Mouse (Mus musculus): ENCODE data around the gene Slc9a5. TPM values are rescaled to one million over a fixed set of nuclear protein-coding genes. Genes with fewer than 3 reads are reported as not detected.
A peak's percentile ranks its signal among the peaks of the same experiment; 100 is the strongest.

Slc9a5 gene
- polyA plus RNA-seq, 1 experiment from 2014 or later: 1.5 TPM

- no peak overlapping the region for H3K27ac ChIP-seq (ENCODE audit: low read depth, low read length)
- no peak overlapping the region for H3K4me3 ChIP-seq (ENCODE audit: low read depth, low read length)
- peaks cover 20% of the 10 kb centered on the region for H3K36me3 ChIP-seq (ENCODE audit: control insufficient read depth, insufficient read depth, low read length)
- H3K4me2 ChIP-seq: no peak overlapping the region
- no peaks in the 10 kb centered on the region for H3K9me3 ChIP-seq (ENCODE audit: control insufficient read depth, low read length)
- H3K9ac ChIP-seq (ENCODE audit: low read depth, low read length): no peak overlapping the region
- ATAC-seq (replicated peaks; ENCODE audit: low FRiP score): no peak
- H3K4me1 ChIP-seq (replicated peaks; ENCODE audit: control insufficient read depth, insufficient read depth, low read length): peaks cover 33% of the 10 kb centered on the region
- 87% methylated on average over 4 of the region's 4 CpGs for whole genome bisulfite sequencing
- H3K27me3 ChIP-seq (replicated peaks; ENCODE audit: control insufficient read depth, insufficient read depth, low read length): no peaks in the 10 kb centered on the region
- DNase-seq (ENCODE audit: low spot score): no peak
Observed at GRCm38 (mm10) chr8:105317941-105318340, 30.7 kb upstream of the Slc9a5 start.

DNA sequence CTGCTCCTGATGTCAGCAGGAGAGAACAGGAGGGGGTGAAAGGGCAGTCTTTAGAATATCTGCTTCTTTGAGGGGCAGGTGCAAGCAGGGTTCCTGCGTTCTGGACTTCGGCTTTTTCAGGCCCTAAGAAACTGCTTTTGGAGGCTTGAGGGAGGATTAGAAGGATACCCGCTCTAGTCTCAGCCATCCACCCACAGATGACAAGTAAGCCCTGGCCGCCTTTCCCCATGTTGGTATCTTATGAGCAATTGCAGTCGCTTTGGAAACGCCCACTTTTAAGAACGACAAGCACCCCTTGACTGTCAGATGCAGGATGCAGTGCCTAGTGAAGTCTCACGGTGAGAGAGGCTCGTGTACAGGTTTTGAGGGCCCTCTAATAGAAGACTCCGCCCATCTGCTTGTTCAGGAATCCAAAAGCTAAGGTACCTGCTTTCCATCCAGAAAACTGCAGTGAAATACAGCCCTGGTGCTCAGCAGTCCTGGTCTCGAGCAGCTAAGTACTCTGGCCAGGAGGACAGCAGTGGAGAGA is 29.9 kb upstream of the Slc9a5 start:
- no peak overlapping the region for H3K9ac ChIP-seq (ENCODE audit: low read depth, low read length)
- H3K4me3 ChIP-seq (ENCODE audit: low read depth, low read length): no peak overlapping the region
- no peaks in the 10 kb centered on the region for H3K9me3 ChIP-seq (ENCODE audit: control insufficient read depth, low read length)
- peaks cover 30% of the 10 kb centered on the region for H3K4me1 ChIP-seq (replicated peaks; ENCODE audit: control insufficient read depth, insufficient read depth, low read length)
- 0 out of 2 replicates have a peak overlapping the region, but pooled peaks have one; percentile 38 for H3K27ac ChIP-seq (ENCODE audit: low read depth, low read length)
- H3K36me3 ChIP-seq (ENCODE audit: control insufficient read depth, insufficient read depth, low read length): peaks cover 15% of the 10 kb centered on the region
- ATAC-seq (replicated peaks; ENCODE audit: low FRiP score) (no peak), DNase-seq (ENCODE audit: low spot score) (no peak)
- no peak overlapping the region for H3K4me2 ChIP-seq
- H3K27me3 ChIP-seq (replicated peaks; ENCODE audit: control insufficient read depth, insufficient read depth, low read length): no peaks in the 10 kb centered on the region
- WGBS: 78% methylated on average over 11 of the region's 11 CpGs

DNA sequence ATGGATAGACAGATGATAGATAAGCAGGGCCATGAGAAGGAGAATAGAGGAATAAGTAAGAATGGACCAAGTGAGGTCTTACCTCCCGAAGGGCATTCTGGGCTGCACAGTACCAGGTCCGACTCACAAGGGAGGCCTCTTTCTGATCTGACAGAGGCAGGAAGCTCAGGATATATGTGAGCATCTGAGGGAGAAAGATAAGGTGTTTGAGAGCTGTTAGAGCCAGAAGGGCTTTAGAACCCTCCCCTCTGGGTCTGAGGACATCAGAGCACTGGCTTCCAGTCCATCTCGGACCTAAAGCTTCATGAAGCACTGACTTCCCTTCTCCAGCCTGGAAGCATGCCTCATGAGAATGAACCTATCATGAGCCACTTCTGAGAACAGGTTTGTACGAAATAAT is 25.5 kb upstream of the Slc9a5 start:
- H3K27ac ChIP-seq (ENCODE audit: low read depth, low read length): peak overlapping the region; percentile 84

GRCm38 (mm10) chr8:105325641-105326093 is 23.0 kb upstream of the Slc9a5 start:
- peak; percentile 16 for ATAC-seq (replicated peaks; ENCODE audit: low FRiP score)
- H3K4me1 ChIP-seq (replicated peaks; ENCODE audit: control insufficient read depth, insufficient read depth, low read length): peaks cover 29% of the 10 kb centered on the region
- WGBS: 1% methylated on average over 12 of the region's 12 CpGs

More for the DNA sequence above, 25.5 kb upstream of the Slc9a5 start:
- H3K9me3 ChIP-seq (ENCODE audit: control insufficient read depth, low read length): no peaks in the 10 kb centered on the region
- peaks cover 2% of the 10 kb centered on the region; the same call in 1 of the 2 replicates for H3K36me3 ChIP-seq (ENCODE audit: control insufficient read depth, insufficient read depth, low read length)
- peaks cover 42% of the 10 kb centered on the region for H3K4me1 ChIP-seq (replicated peaks; ENCODE audit: control insufficient read depth, insufficient read depth, low read length)
- 45% methylated on average over 4 of the region's 4 CpGs for whole genome bisulfite sequencing
- H3K27me3 ChIP-seq (replicated peaks; ENCODE audit: control insufficient read depth, insufficient read depth, low read length): no peaks in the 10 kb centered on the region
- DNase-seq (ENCODE audit: low spot score) (no peak), ATAC-seq (replicated peaks; ENCODE audit: low FRiP score) (peak; percentile 84)
- H3K4me3 ChIP-seq (ENCODE audit: low read depth, low read length): peak overlapping the region; percentile 28
- H3K4me2 ChIP-seq: peak overlapping the region; percentile 56
- peak overlapping the region; percentile 50; the same call in 1 of the 2 replicates for H3K9ac ChIP-seq (ENCODE audit: low read depth, low read length)

GRCm38 (mm10) chr8:105326141-105326672 is 22.4 kb upstream of the Slc9a5 start, which contains the start of the genes Lrrc29 and Tmem208:
Gene Lrrc29, minus strand, starts transcription at chr8:105326278.
Gene Tmem208, plus strand, starts transcription at chr8:105326354.
- H3K27me3 ChIP-seq (replicated peaks; ENCODE audit: control insufficient read depth, insufficient read depth, low read length): no peaks in the 10 kb centered on the region
- peak within 1 kb of the TSS; percentile 91 for H3K4me2 ChIP-seq
- H3K36me3 ChIP-seq (ENCODE audit: control insufficient read depth, insufficient read depth, low read length): peaks cover 22% of the 10 kb centered on the region
- H3K27ac ChIP-seq (ENCODE audit: low read depth, low read length): peak within 1 kb of the TSS; percentile 86
- peak within 1 kb of the TSS; percentile 79 for H3K9ac ChIP-seq (ENCODE audit: low read depth, low read length)
- ATAC-seq (replicated peaks; ENCODE audit: low FRiP score) (peak; percentile 84), DNase-seq (ENCODE audit: low spot score) (peak; percentile 96)
- no peaks in the 10 kb centered on the region for H3K9me3 ChIP-seq (ENCODE audit: control insufficient read depth, low read length)
- WGBS: under 1% methylated on average over 36 of the region's 36 CpGs
- H3K4me1 ChIP-seq (replicated peaks; ENCODE audit: control insufficient read depth, insufficient read depth, low read length): peaks cover 29% of the 10 kb centered on the region
- H3K4me3 ChIP-seq (ENCODE audit: low read depth, low read length): peak within 1 kb of the TSS; percentile 67

More at GRCm38 (mm10) chr8:105325641-105326093, 23.0 kb upstream of the Slc9a5 start:
- peak overlapping the region; percentile 79 for H3K9ac ChIP-seq (ENCODE audit: low read depth, low read length)
- peak overlapping the region; percentile 86 for H3K27ac ChIP-seq (ENCODE audit: low read depth, low read length)
- H3K27me3 ChIP-seq (replicated peaks; ENCODE audit: control insufficient read depth, insufficient read depth, low read length): no peaks in the 10 kb centered on the region
- H3K4me2 ChIP-seq: peak overlapping the region; percentile 91
- DNase-seq (ENCODE audit: low spot score): no peak
- peaks cover 18% of the 10 kb centered on the region for H3K36me3 ChIP-seq (ENCODE audit: control insufficient read depth, insufficient read depth, low read length)
- H3K4me3 ChIP-seq (ENCODE audit: low read depth, low read length): peak overlapping the region; percentile 67
- H3K9me3 ChIP-seq (ENCODE audit: control insufficient read depth, low read length): no peaks in the 10 kb centered on the region

- 25% methylated on average over 6 of the region's 6 CpGs for WGBS
- H3K27me3 ChIP-seq (replicated peaks; ENCODE audit: control insufficient read depth, insufficient read depth, low read length): no peaks in the 10 kb centered on the region
- H3K27ac ChIP-seq (ENCODE audit: low read depth, low read length): peak overlapping the region; percentile 86
- peak overlapping the region; percentile 67 for H3K4me3 ChIP-seq (ENCODE audit: low read depth, low read length)
- H3K4me2 ChIP-seq: peak overlapping the region; percentile 91
- DNase-seq (ENCODE audit: low spot score) (no peak), ATAC-seq (replicated peaks; ENCODE audit: low FRiP score) (no peak)
- peak overlapping the region; percentile 79 for H3K9ac ChIP-seq (ENCODE audit: low read depth, low read length)
- peaks cover 25% of the 10 kb centered on the region for H3K4me1 ChIP-seq (replicated peaks; ENCODE audit: control insufficient read depth, insufficient read depth, low read length)
- peaks cover 28% of the 10 kb centered on the region for H3K36me3 ChIP-seq (ENCODE audit: control insufficient read depth, insufficient read depth, low read length)
- H3K9me3 ChIP-seq (ENCODE audit: control insufficient read depth, low read length): no peaks in the 10 kb centered on the region
Observed at GRCm38 (mm10) chr8:105326968-105327367, 21.7 kb upstream of the Slc9a5 start.

DNA sequence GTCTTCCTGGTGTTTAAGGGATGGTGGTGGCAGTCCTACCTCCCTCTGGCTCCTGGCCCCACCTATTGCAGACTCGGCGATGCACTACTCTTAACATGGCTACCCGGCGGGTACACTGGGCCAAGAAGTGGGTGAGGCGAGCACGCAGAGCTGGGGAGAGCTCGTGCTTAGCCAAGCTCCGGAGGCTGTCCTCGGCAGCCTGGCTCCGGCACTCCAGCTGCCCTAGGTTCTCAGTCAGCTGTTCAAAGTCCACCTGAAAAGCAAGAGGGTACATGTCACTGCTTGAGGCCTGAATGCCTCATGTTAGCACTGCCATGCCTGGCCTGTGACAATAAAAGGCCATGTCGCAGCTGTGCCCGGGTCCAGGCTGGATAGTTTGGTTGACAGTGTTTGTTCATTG is 18.3 kb upstream of the Slc9a5 start:
- ATAC-seq (replicated peaks; ENCODE audit: low FRiP score): no peak
- H3K9me3 ChIP-seq (ENCODE audit: control insufficient read depth, low read length): no peaks in the 10 kb centered on the region
- H3K36me3 ChIP-seq (ENCODE audit: control insufficient read depth, insufficient read depth, low read length): peaks cover 28% of the 10 kb centered on the region
- no peak overlapping the region for H3K27ac ChIP-seq (ENCODE audit: low read depth, low read length)
- DNase-seq (ENCODE audit: low spot score): no peak
- no peak overlapping the region for H3K9ac ChIP-seq (ENCODE audit: low read depth, low read length)
- H3K4me1 ChIP-seq (replicated peaks; ENCODE audit: control insufficient read depth, insufficient read depth, low read length): peaks cover 8% of the 10 kb centered on the region
- H3K27me3 ChIP-seq (replicated peaks; ENCODE audit: control insufficient read depth, insufficient read depth, low read length): no peaks in the 10 kb centered on the region
- 93% methylated on average over 12 of the region's 12 CpGs for WGBS
- H3K4me2 ChIP-seq: no peak overlapping the region
- H3K4me3 ChIP-seq (ENCODE audit: low read depth, low read length): no peak overlapping the region

DNA sequence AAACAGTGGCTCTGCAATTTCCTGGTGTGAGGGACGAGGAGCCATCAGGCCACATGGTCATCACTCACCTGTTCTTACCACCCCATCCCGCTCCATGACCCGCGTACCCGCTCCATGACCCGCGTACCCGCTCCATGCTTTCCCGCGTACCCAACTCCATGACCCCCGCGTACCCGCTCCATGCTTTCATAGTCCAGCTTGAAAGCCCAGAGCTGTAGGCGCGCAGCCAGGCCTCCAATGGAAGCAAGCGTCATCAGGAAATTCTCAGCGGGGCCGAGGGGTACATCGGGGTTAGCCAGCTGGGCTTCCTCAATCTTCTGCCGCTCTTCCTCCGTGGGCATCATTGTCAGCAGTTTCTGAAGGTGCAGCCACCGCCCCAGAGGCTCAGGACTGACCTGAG is 17.2 kb upstream of the Slc9a5 start:
- Histone ChIP-seq H3K9me3 (ENCODE audit: control insufficient read depth, low read length) (no peaks in the 10 kb centered on the region), H3K4me1 (replicated peaks; ENCODE audit: control insufficient read depth, insufficient read depth, low read length) (peaks cover 6% of the 10 kb centered on the region; the same call in 1 of the 2 replicates), H3K27ac (ENCODE audit: low read depth, low read length) (no peak overlapping the region), H3K36me3 (ENCODE audit: control insufficient read depth, insufficient read depth, low read length) (peaks cover 29% of the 10 kb centered on the region), H3K27me3 (replicated peaks; ENCODE audit: control insufficient read depth, insufficient read depth, low read length) (no peaks in the 10 kb centered on the region), H3K4me2 (no peak overlapping the region), H3K4me3 (ENCODE audit: low read depth, low read length) (no peak overlapping the region), H3K9ac (ENCODE audit: low read depth, low read length) (no peak overlapping the region)
- WGBS: 93% methylated on average over 22 of the region's 22 CpGs
- ATAC-seq (replicated peaks; ENCODE audit: low FRiP score): no peak
- no peak for DNase-seq (ENCODE audit: low spot score)

- H3K9me3 ChIP-seq (ENCODE audit: control insufficient read depth, low read length): no peaks in the 10 kb centered on the region
- ATAC-seq (replicated peaks; ENCODE audit: low FRiP score): no peak
- peaks cover 6% of the 10 kb centered on the region; the same call in 1 of the 2 replicates for H3K4me1 ChIP-seq (replicated peaks; ENCODE audit: control insufficient read depth, insufficient read depth, low read length)
- no peak overlapping the region for H3K4me2 ChIP-seq
- no peak for DNase-seq (ENCODE audit: low spot score)
- no peak overlapping the region for H3K27ac ChIP-seq (ENCODE audit: low read depth, low read length)
- WGBS: 89% methylated on average over 9 of the region's 9 CpGs
- peaks cover 34% of the 10 kb centered on the region for H3K36me3 ChIP-seq (ENCODE audit: control insufficient read depth, insufficient read depth, low read length)
- no peak overlapping the region for H3K4me3 ChIP-seq (ENCODE audit: low read depth, low read length)
- H3K9ac ChIP-seq (ENCODE audit: low read depth, low read length): no peak overlapping the region
- no peaks in the 10 kb centered on the region for H3K27me3 ChIP-seq (replicated peaks; ENCODE audit: control insufficient read depth, insufficient read depth, low read length)
Observed at GRCm38 (mm10) chr8:105331931-105332330, 16.7 kb upstream of the Slc9a5 start.

All from liver, embryonic 11.5 days (tissue).